Mouse (Mus musculus) lung, adult 2 months (tissue): ENCODE results near the gene Tmem88b. TPM values are rescaled to one million over a fixed set of nuclear protein-coding genes. Genes with fewer than 3 reads are reported as not detected.
"Not testable (repeated sequence)": the region's sequence is repeated elsewhere in the genome, so short reads cannot be mapped to it uniquely, and the experiment has no call there.

Source experiments
- DNase-seq: peaks from one replicate; pipeline ENCODE4 v3.0.0; 2022
- H3K4me1 ChIP-seq: fragments of 200-500 bp; 2 replicates; pipeline ENCODE4 v1.6.1; 2011; ENCODE audit warnings: low read length; ENCODE audit not compliant: control insufficient read depth, insufficient read depth
- H3K4me3 ChIP-seq: fragments of 200-500 bp; replicated peaks from 2 replicates; pipeline ENCODE3; 2011; ENCODE audit warnings: low read depth, mild to moderate bottlenecking, control low read depth, low read length; ENCODE audit errors: extremely low read depth
- CTCF ChIP-seq: fragments of 200-500 bp; IDR thresholded peaks from 2 replicates; pipeline ENCODE4 v1.5.1; 2011; ENCODE audit warnings: mild to moderate bottlenecking, low read length, control low read depth; ENCODE audit not compliant: insufficient read depth
- POLR2A ChIP-seq: fragments of 200-500 bp; IDR thresholded peaks from 2 replicates; pipeline ENCODE4 v1.6.1; 2011; ENCODE audit warnings: low read depth, mild to moderate bottlenecking, control low read depth, low read length, borderline replicate concordance; ENCODE audit errors: extremely low read depth
- WGBS: fragments of 180-500 bp; shearing (Covaris S2); methylation state at CpG from one replicate; pipeline ENCODE4 v1.1.7; 2018; 5-methylcytosine and 5-hydroxymethylcytosine counted together
- polyA plus RNA-seq: library from polyadenylated mRNA; depleted of rRNA; stranded (reverse); fragments of >200 nt; gene quantifications from 2 replicates; pipeline ENCODE4 v1.2.3, GENCODE M21; 2012

Gene Tmem88b
- polyA plus RNA-seq, 1 experiment = 0.38 TPM

DNA sequence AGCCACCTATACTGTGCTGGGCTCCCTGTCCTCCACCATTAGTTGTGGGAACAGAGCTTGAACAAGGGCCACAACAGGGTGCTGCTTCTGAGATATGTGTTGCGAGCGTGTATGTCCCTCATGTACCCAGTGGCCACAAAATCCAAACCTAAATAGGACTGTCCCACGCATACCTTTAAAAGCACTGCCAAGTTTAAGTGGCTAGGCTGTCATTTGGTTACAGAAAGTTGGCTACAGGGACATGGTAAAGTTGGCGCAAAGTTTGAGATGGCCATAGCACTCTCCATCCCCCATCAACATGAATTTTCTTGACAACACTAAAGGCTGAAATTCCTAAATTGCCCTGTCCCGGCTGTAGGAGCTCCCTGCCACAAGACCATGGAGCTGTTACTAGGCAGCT, 40.5 kb downstream of the Tmem88b start:
- DNase-seq = no peak
- 90% methylated on average over 5 of the region's 5 CpGs for WGBS
- Histone ChIP-seq H3K4me1 (no peaks in the 10 kb centered on the region), H3K4me3 (no peak overlapping the region)
- no peak for TF ChIP-seq CTCF
- no peak for TF ChIP-seq POLR2A

DNA sequence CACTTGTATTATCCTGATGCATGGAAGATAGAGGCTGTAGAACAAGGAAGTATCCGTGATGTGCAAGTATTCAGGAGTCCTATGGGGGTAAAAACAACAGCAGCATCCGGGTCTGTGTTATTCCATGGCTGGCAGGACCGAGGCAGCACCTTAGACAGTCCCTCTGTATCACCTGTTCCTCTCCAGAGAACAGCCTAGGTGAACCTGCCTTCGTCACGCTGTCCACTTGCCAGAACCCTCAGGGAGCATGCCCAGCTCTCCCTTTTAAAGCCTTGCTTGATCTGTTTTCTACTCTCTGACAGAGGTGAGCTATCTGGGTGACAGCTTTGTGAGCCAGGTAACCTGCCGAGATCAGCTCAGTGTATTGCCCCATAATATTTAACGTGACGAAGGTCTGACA, 41.2 kb downstream of the Tmem88b start:
- Histone ChIP-seq H3K4me1 (no peaks in the 10 kb centered on the region), H3K4me3 (no peak overlapping the region)
- TF ChIP-seq POLR2A (no peak), CTCF (no peak)
- DNase-seq = no peak
- 95% methylated on average over 8 of the region's 8 CpGs for WGBS

DNA sequence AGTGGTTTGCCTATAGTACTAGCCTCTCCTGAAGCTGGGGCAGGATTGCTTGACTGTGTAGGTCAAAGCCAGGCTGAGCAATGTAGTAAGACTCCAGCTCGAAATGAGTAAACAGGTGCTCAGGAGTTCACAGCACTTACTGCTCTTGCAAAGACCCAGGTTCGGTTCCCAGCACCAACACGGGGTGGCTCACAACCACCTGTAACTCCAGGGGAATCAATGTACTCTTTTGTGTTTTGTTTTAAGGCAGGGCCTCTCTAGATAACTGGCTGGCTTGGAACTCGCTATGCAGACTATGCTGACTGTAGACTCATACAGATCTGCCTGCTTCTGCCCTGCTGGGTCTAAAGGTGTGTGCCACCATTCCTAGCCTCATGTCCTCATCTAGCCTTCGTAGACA, 43.0 kb downstream of the Tmem88b start:
- WGBS = 88% methylated on average over 5 of the region's 5 CpGs
- DNase-seq = no peak
- TF ChIP-seq POLR2A (no peak), CTCF (no peak)
- no peaks in the 10 kb centered on the region for H3K4me1 ChIP-seq
- H3K4me3 ChIP-seq = no peak overlapping the region

DNA sequence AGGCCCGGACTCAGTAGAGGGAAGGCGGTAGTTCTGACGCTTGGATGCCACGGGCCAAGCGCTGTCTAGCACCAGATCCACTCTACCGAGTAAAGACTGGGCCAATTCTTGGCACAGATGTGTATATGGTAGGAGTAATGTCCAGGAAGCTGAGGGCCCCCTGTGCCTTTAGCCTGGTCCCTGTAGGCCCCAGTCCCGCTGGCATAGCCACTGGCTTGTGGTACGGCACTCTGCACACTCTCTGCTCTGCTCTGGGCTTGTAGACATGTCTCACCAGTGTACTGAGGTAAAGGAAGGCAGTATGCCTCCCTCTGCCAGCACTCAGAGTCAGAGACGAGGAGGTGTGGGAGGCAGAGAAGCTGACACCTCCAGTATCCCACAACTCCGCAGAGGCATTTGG, 45.0 kb downstream of the Tmem88b start:
- 86% methylated on average over 10 of the region's 10 CpGs for WGBS
- H3K4me3 ChIP-seq, H3K4me1 ChIP-seq, DNase-seq: not testable (repeated sequence)

DNA sequence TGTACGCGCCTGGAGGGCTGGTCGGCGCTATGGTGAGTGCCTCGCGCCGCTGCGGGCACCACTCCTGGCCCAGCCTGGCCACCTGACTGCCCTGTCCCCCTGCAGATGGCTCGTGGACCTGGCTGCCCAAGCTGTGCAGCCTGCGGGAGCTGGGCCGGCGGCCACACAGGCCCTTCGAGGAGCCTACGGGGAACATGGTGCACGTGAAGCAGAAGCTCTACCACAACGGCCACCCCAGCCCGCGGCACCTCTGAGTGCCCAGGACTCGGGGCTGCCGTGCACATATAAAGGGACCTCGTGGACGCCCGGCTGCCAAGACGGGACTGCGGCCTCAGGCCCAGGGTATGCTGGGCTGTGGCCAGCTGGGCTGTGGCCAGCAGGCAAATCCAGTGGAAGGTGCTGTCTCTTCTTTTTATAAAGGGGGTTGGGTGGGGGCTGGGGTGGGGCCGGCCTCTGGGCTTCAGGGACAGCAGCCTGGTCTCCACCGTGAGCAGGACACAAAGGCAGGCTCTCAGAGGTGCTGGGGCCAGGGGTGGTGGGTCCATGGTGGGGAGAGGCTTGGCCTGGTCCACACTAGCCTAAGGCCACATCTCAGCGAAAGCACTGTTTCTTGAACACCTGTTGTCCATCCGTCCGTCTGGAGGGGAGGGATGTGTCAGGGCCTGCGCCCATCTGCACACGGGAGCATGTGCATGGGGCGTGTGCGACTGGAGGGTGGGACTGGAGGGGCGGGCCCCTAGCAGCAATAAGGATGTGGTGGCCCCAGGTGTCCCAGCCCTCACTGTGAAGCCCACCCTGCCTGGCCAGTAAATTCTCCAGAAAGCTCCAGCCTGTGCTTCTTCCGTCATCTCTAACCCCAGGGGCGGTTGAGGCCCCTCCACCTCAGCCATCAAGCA, 45.7 kb downstream of the Tmem88b start:
- TF ChIP-seq CTCF (no peak), POLR2A (no peak)
- H3K4me3 ChIP-seq = no peak overlapping the region
- 86% methylated on average over 37 of the region's 37 CpGs for WGBS
- DNase-seq = no peak
- peaks cover 4% of the 10 kb centered on the region; the same call in 1 of the 2 replicates for H3K4me1 ChIP-seq

DNA sequence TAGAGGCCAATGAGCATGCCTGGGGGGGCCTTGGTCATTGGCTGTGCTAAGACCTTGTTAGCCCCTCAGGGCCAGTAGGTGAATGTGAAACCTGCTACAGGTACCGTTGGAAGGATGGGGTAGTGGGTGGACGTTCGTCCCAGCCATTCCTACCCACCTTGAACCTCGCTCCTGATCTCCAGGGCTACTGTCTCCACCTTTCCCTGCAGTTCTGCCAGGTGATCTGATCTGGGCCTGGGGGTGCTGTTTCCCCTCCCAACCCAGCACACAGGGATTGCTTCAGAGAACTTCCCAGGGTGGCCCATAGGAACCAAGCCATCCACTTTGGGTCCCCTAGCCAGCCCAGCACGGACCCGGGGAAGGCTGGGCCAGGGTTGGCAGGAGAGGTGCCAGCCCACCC, 46.5 kb downstream of the Tmem88b start:
- Histone ChIP-seq H3K4me1 (peaks cover 4% of the 10 kb centered on the region; the same call in 1 of the 2 replicates), H3K4me3 (no peak overlapping the region)
- WGBS = 89% methylated on average over 6 of the region's 6 CpGs
- no peak for TF ChIP-seq POLR2A
- no peak for TF ChIP-seq CTCF
- DNase-seq = no peak

DNA sequence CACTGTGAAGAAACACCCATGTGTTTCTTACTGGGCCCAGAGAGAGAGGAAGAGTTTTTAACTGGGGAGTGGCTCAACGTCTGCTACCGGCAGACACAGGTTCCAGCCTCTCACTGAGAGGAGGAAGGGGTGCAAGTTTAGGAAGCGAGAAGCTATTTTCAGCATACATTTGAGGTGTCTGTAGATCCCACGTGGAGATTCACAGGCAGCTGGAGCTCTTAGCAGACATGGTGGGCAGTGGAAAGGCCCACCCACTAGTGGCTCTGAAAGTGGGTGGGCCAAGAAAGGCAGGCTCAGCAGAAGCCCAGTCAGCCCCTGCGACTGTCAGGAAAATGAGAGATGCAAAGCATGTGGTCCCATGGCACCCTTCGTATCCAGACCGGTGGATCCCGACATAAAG, 47.4 kb downstream of the Tmem88b start:
- 48% methylated on average over 8 of the region's 8 CpGs for WGBS
- DNase-seq = no peak
- no peak for TF ChIP-seq POLR2A
- TF ChIP-seq CTCF = no peak
- Histone ChIP-seq H3K4me3 (no peak overlapping the region), H3K4me1 (peaks cover 6% of the 10 kb centered on the region; the same call in 1 of the 2 replicates)

DNA sequence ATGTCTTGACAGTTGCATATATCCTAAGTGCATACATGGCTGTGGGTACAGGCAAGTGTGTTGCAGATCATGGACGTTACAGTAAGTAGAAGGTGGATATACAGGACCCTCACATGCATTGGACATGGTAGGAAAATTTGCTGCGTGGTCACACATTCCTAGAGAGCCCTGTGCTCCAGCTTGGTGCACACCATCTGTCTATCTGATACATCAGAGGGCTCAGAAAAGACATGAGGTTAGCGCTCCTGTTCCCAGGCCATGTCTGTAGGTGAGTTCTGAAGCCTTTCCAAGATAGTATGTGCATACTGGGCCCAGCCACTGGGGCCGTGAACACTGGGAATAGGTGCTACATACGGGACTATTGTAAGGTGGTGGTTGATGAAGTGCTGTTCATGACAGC, 49.3 kb downstream of the Tmem88b start:
- no peak overlapping the region for H3K4me3 ChIP-seq
- no peak for DNase-seq
- peaks cover 6% of the 10 kb centered on the region; the same call in 1 of the 2 replicates for H3K4me1 ChIP-seq
- 92% methylated on average over 5 of the region's 5 CpGs for WGBS
- no peak for TF ChIP-seq CTCF

DNA sequence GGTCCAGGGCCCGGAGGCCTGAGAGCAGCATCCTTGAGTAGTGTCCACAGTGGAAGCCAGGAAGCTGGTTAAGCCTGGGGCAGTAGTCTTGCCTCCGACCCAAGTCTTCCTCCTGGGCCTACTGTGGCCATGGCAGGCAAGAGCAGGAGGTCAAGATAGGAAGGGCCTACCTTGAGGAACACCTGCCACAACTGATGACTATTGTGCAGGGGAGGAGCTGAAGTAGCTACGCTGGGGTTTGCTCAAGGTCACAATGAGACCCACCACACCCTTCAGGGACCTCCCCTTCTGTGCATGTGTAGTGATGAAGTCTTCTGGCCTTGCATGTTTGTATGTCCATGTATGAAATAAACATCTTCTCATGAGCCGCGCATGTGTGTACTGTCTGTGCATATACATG, 49.9 kb downstream of the Tmem88b start:
- H3K4me3 ChIP-seq = peak overlapping the region; percentile 79
- peaks cover 6% of the 10 kb centered on the region; the same call in 1 of the 2 replicates for H3K4me1 ChIP-seq
- 62% methylated on average over 5 of the region's 5 CpGs for WGBS
- TF ChIP-seq CTCF (no peak), POLR2A (no peak)
- no peak for DNase-seq

DNA sequence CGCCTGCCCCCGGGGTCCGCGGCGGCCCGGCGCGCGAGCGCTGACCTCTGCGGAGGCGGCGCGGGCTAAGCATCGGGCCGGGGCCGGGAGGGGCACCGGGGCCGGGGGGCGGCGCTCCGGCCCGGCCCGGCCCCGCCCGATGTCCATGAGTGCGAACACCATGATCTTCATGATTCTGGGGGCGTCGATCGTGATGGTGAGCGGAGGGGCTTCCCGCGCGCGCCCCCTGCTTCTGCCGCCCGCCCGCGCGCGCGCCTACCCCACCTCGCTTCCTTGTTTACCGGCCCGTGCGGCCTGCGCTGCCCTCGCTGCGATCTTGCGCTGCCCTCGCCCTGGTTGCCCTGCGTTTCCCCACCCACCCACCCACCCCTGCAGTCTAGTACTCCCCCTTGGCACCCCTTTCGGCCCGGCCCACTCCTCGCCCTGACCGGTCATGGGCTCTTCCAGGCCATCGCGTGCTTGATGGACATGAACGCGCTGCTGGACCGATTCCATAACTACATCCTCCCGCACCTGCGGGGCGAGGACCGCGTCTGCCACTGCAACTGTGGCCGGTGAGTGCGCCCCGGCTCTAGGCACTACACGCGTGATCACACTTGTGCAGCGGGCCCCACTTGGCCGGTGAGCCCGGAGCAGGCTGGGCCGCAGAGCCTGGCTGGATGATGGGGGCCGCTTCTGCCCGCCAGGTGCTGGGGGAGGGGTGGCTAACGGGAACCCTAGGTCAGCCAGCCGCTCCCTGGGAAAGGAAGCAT, 50.5 kb downstream of the Tmem88b start:
- 1% methylated on average over 74 of the region's 79 CpGs for WGBS
- peak overlapping the region; percentile 79 for H3K4me3 ChIP-seq
- DNase-seq = peak; percentile 45
- TF ChIP-seq POLR2A (peak; percentile 29; the same call in 1 of the 2 replicates), CTCF (no peak)
- H3K4me1 ChIP-seq = peaks cover 6% of the 10 kb centered on the region; the same call in 1 of the 2 replicates
